Mouse (Mus musculus): ENCODE results near the gene Bcl2l1. TPM values are rescaled to one million over a fixed set of nuclear protein-coding genes. Genes with fewer than 3 reads are reported as not detected.

Bcl2l1 gene
- polyA plus RNA-seq, 1 experiment from 2014 or later: 104 TPM

- peaks cover 46% of the 10 kb centered on the region for H3K27me3 ChIP-seq (ENCODE audit: poor library complexity, severe bottlenecking)
- 3% methylated on average over 30 of the region's 30 CpGs for WGBS
- H3K27ac ChIP-seq: peak within 1 kb of the TSS; percentile 76
- no peaks in the 10 kb centered on the region for H3K36me3 ChIP-seq (replicated peaks)
- no peaks in the 10 kb centered on the region for H3K9me3 ChIP-seq
- H3K4me1 ChIP-seq: peaks cover 25% of the 10 kb centered on the region
- peak within 1 kb of the TSS; percentile 49 for H3K4me3 ChIP-seq
- DNase-seq (ENCODE audit: extremely low spot score, low spot score): peak; percentile 42
Observed at GRCm38 (mm10) chr2:152753944-152754711, 77.4 kb downstream of the Bcl2l1 start, which contains the start of gene Cox4i2. Cox4i2 (plus strand) TSS chr2:152754173.

- Histone ChIP-seq H3K4me3 (no peak overlapping the region), H3K36me3 (replicated peaks) (no peaks in the 10 kb centered on the region), H3K4me1 (peaks cover 48% of the 10 kb centered on the region), H3K27me3 (ENCODE audit: poor library complexity, severe bottlenecking) (peaks cover 40% of the 10 kb centered on the region), H3K9me3 (no peaks in the 10 kb centered on the region), H3K27ac (peak overlapping the region; percentile 81)
- peak; percentile 75 for DNase-seq (ENCODE audit: extremely low spot score, low spot score)
- WGBS: 19% methylated on average over 10 of the region's 10 CpGs
Observed at GRCm38 (mm10) chr2:152742435-152742834, 89.1 kb downstream of the Bcl2l1 start.

DNA sequence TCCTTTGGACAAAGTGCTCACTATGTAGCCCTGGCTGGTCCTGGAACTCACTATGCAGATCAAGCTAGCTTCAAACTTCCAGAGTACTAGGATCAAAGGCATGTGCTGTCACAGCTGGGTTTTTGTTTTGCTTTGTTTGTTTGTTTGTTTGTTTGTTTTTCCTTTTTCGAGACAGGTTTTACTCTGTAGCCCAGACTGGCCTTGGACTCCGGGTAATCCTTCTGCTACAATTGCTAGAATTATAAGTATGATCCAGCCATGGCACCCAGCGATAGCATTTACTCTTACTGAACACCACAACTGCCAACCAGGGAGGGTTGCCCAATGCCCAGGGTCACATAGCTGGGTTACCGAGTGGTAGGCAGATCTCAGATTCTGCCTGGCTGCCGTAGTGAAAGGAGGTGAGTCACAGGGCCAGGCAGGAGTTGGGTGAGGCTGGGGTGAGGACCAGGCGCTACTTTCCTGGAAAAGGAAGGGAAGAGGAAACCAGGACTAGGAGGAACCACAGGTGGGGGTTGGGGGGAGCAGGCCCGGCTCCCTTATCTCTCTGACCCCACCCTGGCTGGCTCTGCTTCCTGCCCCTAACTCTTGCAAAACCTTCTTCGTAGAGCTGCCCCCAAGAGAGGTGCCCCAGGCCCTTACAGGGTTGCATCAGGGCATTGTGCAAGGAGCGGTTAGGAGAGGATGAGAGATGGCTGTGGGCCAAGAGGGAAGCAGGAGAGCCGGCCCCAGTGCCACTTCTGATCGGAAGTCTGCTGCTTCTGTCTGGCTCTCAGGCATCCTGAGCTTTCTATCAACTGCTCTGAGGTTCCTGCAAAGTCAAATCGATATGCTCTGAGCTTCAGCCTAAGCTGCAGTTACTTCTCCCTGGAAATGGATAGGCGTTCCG, 90.1 kb downstream of the Bcl2l1 start:
- no peaks in the 10 kb centered on the region for H3K9me3 ChIP-seq
- peak overlapping the region; percentile 81 for H3K27ac ChIP-seq
- peaks cover 46% of the 10 kb centered on the region for H3K27me3 ChIP-seq (ENCODE audit: poor library complexity, severe bottlenecking)
- no peak for DNase-seq (ENCODE audit: extremely low spot score, low spot score)
- no peaks in the 10 kb centered on the region for H3K36me3 ChIP-seq (replicated peaks)
- H3K4me1 ChIP-seq: peaks cover 58% of the 10 kb centered on the region
- peak overlapping the region; percentile 14; the same call in 1 of the 2 replicates for H3K4me3 ChIP-seq
- 67% methylated on average over 14 of the region's 14 CpGs for WGBS

- peak overlapping the region; percentile 92; the same call in 1 of the 2 replicates for H3K27ac ChIP-seq
- no peaks in the 10 kb centered on the region for H3K9me3 ChIP-seq
- no peaks in the 10 kb centered on the region for H3K36me3 ChIP-seq (replicated peaks)
- peaks cover 46% of the 10 kb centered on the region for H3K27me3 ChIP-seq (ENCODE audit: poor library complexity, severe bottlenecking)
- peaks cover 67% of the 10 kb centered on the region for H3K4me1 ChIP-seq
- 78% methylated on average over 5 of the region's 5 CpGs for WGBS
- no peak overlapping the region for H3K4me3 ChIP-seq
- DNase-seq (ENCODE audit: extremely low spot score, low spot score): no peak
Observed at GRCm38 (mm10) chr2:152740490-152740889, 91.0 kb downstream of the Bcl2l1 start.

DNA sequence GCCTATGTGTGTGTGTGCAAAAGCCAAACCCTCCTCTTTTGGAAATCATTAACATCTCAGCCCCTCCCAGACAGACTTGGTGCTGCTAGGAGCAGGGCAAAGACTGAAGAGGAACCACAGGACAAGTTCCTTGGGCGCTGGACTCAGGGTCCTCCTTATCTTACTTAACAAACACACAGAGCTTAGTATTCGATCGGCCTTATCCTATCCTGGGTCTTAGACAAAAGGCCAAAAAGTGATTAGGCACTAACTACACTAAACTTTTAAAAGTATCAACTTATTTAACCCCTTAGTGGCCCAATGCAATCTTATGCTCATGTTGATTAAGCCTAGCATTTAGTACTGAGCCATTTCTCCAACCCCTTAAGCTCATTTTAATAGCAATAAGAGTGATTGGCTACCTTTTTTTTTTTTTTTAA, 91.7 kb downstream of the Bcl2l1 start:
- no peak for DNase-seq (ENCODE audit: extremely low spot score, low spot score)
- peak overlapping the region; percentile 75 for H3K4me3 ChIP-seq
- H3K27me3 ChIP-seq (ENCODE audit: poor library complexity, severe bottlenecking): peaks cover 46% of the 10 kb centered on the region
- no peaks in the 10 kb centered on the region for H3K9me3 ChIP-seq
- H3K36me3 ChIP-seq (replicated peaks): no peaks in the 10 kb centered on the region
- H3K4me1 ChIP-seq: peaks cover 74% of the 10 kb centered on the region
- H3K27ac ChIP-seq: peak overlapping the region; percentile 92
- 32% methylated on average over 3 of the region's 3 CpGs for WGBS

DNA sequence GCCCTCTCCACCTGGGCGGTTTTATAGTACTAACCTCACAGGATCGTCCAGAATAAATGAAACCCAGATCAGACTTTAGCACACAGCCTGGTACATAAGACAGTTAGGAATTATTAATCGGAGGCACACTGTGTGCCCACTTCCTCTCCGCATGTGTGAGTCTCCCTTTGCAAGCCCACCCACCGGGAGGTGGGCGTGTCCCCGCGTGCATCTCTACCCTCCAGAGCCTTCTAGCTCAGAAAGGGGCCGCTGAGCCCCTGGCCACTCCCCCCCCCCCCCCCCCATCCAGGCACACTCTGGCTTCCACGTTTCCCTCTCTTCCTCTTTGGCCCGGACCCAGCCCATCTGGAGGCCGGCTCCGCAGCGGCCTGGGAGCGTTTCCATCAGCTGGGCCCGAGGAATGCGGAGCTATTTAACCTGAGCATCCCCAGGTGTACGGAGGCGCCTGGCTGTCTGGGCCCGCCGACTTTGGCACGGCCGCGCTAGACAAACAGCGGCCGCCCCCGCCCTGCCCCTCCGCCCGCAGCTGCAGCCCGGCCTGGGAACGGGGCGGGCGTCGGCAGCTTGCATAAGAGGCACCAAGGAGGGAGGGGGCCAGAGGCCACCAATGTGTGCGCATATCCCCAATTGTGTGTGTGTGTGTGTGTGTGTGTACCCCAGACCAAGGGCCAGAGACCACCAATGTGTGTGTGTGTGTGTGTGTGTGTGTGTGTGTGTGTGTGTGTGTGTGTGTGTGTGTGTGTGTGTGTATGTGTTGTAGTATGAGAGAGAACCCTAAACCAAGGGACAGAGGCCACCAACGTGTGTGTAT, 92.3 kb downstream of the Bcl2l1 start:
- 1% methylated on average over 34 of the region's 36 CpGs for WGBS
- Histone ChIP-seq H3K27me3 (ENCODE audit: poor library complexity, severe bottlenecking) (peaks cover 47% of the 10 kb centered on the region), H3K4me3 (peak overlapping the region; percentile 75), H3K27ac (peak overlapping the region; percentile 92), H3K4me1 (peaks cover 80% of the 10 kb centered on the region), H3K36me3 (replicated peaks) (no peaks in the 10 kb centered on the region), H3K9me3 (no peaks in the 10 kb centered on the region)
- peak; percentile 70 for DNase-seq (ENCODE audit: extremely low spot score, low spot score)

DNA sequence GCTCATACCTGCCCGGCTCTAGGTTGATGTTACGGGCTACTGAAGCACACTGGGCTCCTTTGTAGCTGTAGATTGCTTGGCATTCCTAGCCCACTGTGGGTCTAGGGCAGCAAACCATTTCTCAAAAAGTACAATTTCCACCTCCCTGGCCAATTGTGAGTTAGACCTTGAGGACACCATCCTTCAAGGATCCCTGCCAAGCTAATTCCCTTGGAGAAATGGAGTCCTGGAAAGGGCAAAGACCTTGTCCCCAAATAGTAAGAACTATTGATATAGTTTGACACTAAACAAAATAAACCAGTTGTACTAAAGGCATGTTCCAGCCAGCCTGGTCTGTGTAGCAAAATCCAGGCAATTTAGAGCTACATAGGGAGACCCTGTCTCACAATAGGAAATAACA, 93.2 kb downstream of the Bcl2l1 start:
- H3K4me1 ChIP-seq: peaks cover 83% of the 10 kb centered on the region
- 55% methylated on average over 2 of the region's 2 CpGs for WGBS
- no peak for DNase-seq (ENCODE audit: extremely low spot score, low spot score)

DNA sequence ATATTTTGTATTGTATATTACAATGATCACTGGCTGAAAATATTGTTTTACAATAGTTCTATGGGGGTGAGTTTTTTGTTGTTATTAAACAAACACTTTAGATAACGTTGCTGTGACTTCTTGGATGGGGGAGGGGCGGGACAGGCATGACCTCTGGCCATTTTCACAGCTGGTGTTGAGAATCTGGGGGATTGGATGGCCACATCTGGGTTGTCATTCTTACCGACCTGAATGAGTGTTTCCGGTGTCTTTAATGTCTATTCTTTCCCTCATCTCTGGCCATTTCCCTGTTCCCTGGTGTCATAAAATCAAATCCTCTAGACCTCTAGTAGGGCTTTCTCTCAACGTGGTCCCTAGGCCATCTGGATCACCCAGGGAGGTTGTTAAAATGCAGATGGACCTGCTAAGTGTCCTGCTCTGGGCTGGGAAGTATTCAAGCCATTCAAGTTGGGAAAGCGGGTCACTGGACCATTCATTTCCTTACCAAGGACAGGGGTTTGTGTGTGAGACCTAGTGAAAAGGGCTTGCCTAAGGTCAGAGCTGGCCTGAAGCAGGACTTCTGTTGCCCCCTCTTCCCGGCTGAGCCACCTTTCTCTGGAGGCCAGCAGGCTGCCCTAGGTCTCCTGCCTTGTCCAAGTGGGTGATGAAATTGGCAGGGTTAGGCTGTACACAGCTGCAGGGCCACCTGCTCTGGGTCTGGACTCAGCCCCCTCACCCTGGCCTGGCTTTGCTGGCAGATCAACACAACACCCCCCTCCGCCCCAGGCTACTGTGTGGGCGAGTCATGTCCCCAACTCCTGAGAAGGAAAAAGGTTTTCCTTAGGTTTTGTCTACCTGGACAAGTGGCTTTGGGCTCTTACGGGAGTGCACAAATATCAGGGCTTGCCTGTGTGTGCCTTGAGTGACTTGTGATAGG, 94.0 kb downstream of the Bcl2l1 start:
- DNase-seq (ENCODE audit: extremely low spot score, low spot score): peak; percentile 35
- WGBS: 14% methylated on average over 10 of the region's 10 CpGs
- H3K27me3 ChIP-seq (ENCODE audit: poor library complexity, severe bottlenecking): peaks cover 50% of the 10 kb centered on the region
- no peaks in the 10 kb centered on the region for H3K36me3 ChIP-seq (replicated peaks)
- H3K4me3 ChIP-seq: peak overlapping the region; percentile 75
- no peaks in the 10 kb centered on the region for H3K9me3 ChIP-seq
- H3K27ac ChIP-seq: peak overlapping the region; percentile 92
- H3K4me1 ChIP-seq: peaks cover 83% of the 10 kb centered on the region

More for the DNA sequence above, 93.2 kb downstream of the Bcl2l1 start:
- Histone ChIP-seq H3K4me3 (peak overlapping the region; percentile 75), H3K27ac (peak overlapping the region; percentile 92), H3K36me3 (replicated peaks) (no peaks in the 10 kb centered on the region), H3K9me3 (no peaks in the 10 kb centered on the region), H3K27me3 (ENCODE audit: poor library complexity, severe bottlenecking) (peaks cover 50% of the 10 kb centered on the region)

DNA sequence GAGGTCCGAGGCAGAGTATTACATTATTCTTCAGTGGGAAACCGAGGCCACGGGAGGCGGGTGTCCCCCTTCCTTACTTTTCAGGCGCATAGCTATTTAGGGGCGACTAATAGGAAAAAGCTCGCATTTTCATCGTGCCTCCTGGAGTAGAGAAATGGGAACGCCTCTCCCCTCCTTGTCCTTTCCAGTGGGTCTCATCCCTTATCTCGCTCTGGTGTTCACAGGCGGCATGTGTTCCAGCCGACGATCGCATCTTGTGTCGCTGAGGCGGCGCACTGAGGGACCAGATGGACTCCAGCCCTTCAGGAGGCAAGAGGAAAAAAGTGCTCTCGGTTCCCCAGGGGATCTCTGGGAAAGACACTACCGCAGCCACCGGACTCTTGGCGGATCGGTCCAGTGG, 94.8 kb downstream of the Bcl2l1 start:
- under 1% methylated on average over 22 of the region's 22 CpGs for WGBS
- Histone ChIP-seq H3K27ac (peak overlapping the region; percentile 92), H3K9me3 (no peaks in the 10 kb centered on the region), H3K4me3 (peak overlapping the region; percentile 75), H3K27me3 (ENCODE audit: poor library complexity, severe bottlenecking) (peaks cover 50% of the 10 kb centered on the region), H3K4me1 (peaks cover 75% of the 10 kb centered on the region), H3K36me3 (replicated peaks) (no peaks in the 10 kb centered on the region)
- DNase-seq (ENCODE audit: extremely low spot score, low spot score): peak; percentile 49

GRCm38 (mm10) chr2:152736090-152736601, 95.4 kb downstream of the Bcl2l1 start, which contains the start of gene Id1:
Id1 (plus strand) TSS chr2:152736251.
- Histone ChIP-seq H3K9me3 (no peaks in the 10 kb centered on the region), H3K4me3 (peak within 1 kb of the TSS; percentile 75), H3K36me3 (replicated peaks) (no peaks in the 10 kb centered on the region), H3K27ac (peak within 1 kb of the TSS; percentile 92), H3K4me1 (peaks cover 69% of the 10 kb centered on the region), H3K27me3 (ENCODE audit: poor library complexity, severe bottlenecking) (peaks cover 45% of the 10 kb centered on the region)
- DNase-seq (ENCODE audit: extremely low spot score, low spot score): peak; percentile 88
- under 1% methylated on average over 28 of the region's 28 CpGs for WGBS

DNA sequence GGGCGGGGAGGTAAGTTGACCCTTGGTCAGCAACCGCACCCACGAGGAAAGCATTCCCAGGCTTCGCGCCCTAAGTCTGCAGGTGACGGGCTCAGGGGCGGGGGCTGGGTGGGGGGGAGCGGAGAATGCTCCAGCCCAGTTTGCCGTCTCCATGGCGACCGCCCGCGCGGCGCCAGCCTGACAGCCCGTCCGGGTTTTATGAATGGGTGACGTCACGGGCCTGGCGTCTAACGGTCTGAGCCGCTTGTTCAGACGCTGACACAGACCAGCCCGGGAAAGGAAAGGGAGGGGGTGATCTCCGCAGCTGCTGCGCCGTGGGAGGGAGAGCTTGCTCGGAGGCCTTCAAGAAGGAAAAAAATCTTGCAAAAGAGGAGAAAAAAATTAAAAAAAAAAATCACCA, 96.5 kb downstream of the Bcl2l1 start:
- H3K27me3 ChIP-seq (ENCODE audit: poor library complexity, severe bottlenecking): peaks cover 35% of the 10 kb centered on the region
- peak overlapping the region; percentile 92 for H3K27ac ChIP-seq
- WGBS: 0% methylated on average over 28 of the region's 28 CpGs
- H3K36me3 ChIP-seq (replicated peaks): no peaks in the 10 kb centered on the region
- H3K4me1 ChIP-seq: peaks cover 66% of the 10 kb centered on the region
- DNase-seq (ENCODE audit: extremely low spot score, low spot score): peak; percentile 97
- H3K9me3 ChIP-seq: no peaks in the 10 kb centered on the region
- peak overlapping the region; percentile 75 for H3K4me3 ChIP-seq
